Mouse (Mus musculus): Measurements from ENCODE around the gene Sohlh2.

Sohlh2 gene

GRCm38 (mm10) chr3:55212254-55212653 lies 30.4 kb downstream of the Sohlh2 start:
- DNase-seq, result no peak

GRCm38 (mm10) chr3:55213785-55214184 lies 32.0 kb downstream of the Sohlh2 start:
- no peak for DNase-seq

GRCm38 (mm10) chr3:55214413-55214812 lies 32.6 kb downstream of the Sohlh2 start:
- no peak for DNase-seq

GRCm38 (mm10) chr3:55222502-55222901 lies 40.7 kb downstream of the Sohlh2 start:
- DNase-seq, result no peak

GRCm38 (mm10) chr3:55223862-55224261 lies 42.0 kb downstream of the Sohlh2 start:
- no peak for DNase-seq

GRCm38 (mm10) chr3:55226501-55227213 lies 44.8 kb downstream of the Sohlh2 start:
- DNase-seq, result peak in 1 of 2 experiments; percentile 17

GRCm38 (mm10) chr3:55227214-55227581 lies 45.4 kb downstream of the Sohlh2 start:
- DNase-seq, result no peak

- no peak for DNase-seq
These were observed 60.0 kb downstream of the Sohlh2 start, which contains the start of gene Dclk1 for GRCm38 (mm10) chr3:55241730-55242421. Gene Dclk1, plus strand, starts transcription at chr3:55242364.

GRCm38 (mm10) chr3:55242422-55243055 lies 60.7 kb downstream of the Sohlh2 start:
- peak in 1 of 2 experiments; percentile 32 for DNase-seq

- DNase-seq, result no peak
These were observed 61.2 kb downstream of the Sohlh2 start for GRCm38 (mm10) chr3:55243056-55243471.

- DNase-seq, result no peak
These were observed 62.3 kb downstream of the Sohlh2 start for GRCm38 (mm10) chr3:55244087-55244486.

GRCm38 (mm10) chr3:55246618-55247272 lies 64.9 kb downstream of the Sohlh2 start:
- DNase-seq, result no peak

GRCm38 (mm10) chr3:55248048-55248447 lies 66.2 kb downstream of the Sohlh2 start:
- DNase-seq, result no peak

GRCm38 (mm10) chr3:55248508-55248907 lies 66.7 kb downstream of the Sohlh2 start:
- DNase-seq, result peak; percentile 10 to 26

- no peak for DNase-seq
These were observed 68.8 kb downstream of the Sohlh2 start for GRCm38 (mm10) chr3:55250631-55251030.
